Comparison of ENCODE assay signal across 13 mouse cellular contexts in genomic region chr3:102166287-102166620, GRCm38 (mm10). TPM values are rescaled to one million over a fixed set of nuclear protein-coding genes. Genes with fewer than 3 reads are reported as not detected.
DNase-seq lines count a peak whose midpoint lies in the region; ATAC-seq lines count a peak whose summit lies in the region.
"Had no signal": no experiment of that assay in that cellular context is flagged by ENCODE, and none has a peak within 500 bp of the region (broad histone marks: within the 10 kb centered on the region; RNA-seq: fewer than 3 reads in every experiment).

No protein-coding gene starts in this region.

- H3K36me3 ChIP-seq in heart, embryonic 12.5 days = peaks cover 42% of the 10 kb centered on the region
- peaks cover 37% of the 10 kb centered on the region for H3K36me3 ChIP-seq in embryonic facial prominence, embryonic 10.5 days (replicated peaks)
- H3K36me3 ChIP-seq in liver, embryonic 15.5 days (replicated peaks) = peaks cover 26% of the 10 kb centered on the region

- WGBS in heart, embryonic 12.5 days = 52% methylated on average over 4 of the region's 4 CpGs
- 64% methylated on average over 4 of the region's 4 CpGs for WGBS in embryonic facial prominence, embryonic 10.5 days
- WGBS in liver, embryonic 15.5 days (ENCODE audit: insufficient replicate concordance) = 26% methylated on average over 4 of the region's 4 CpGs

- no peak overlapping the region for H3K4me3 ChIP-seq in heart, embryonic 12.5 days
- no peak overlapping the region for H3K4me3 ChIP-seq in embryonic facial prominence, embryonic 10.5 days
- peak overlapping the region; percentile 69 for H3K4me3 ChIP-seq in liver, embryonic 15.5 days (replicated peaks)
- H3K4me3 ChIP-seq: heart, embryonic 15.5 days; limb, embryonic 12.5 days had no signal

- H3K9me3 ChIP-seq in heart, embryonic 12.5 days (replicated peaks) = no peaks in the 10 kb centered on the region
- H3K9me3 ChIP-seq in embryonic facial prominence, embryonic 10.5 days = no peaks in the 10 kb centered on the region
- H3K9me3 ChIP-seq in liver, embryonic 15.5 days (replicated peaks) = no peaks in the 10 kb centered on the region
- H3K9me3 ChIP-seq: heart, embryonic 15.5 days; limb, embryonic 12.5 days had no signal

- H3K9ac ChIP-seq in heart, embryonic 12.5 days = no peak overlapping the region
- H3K9ac ChIP-seq in liver, embryonic 15.5 days = peak overlapping the region; percentile 51
- H3K9ac ChIP-seq: heart, embryonic 15.5 days; limb, embryonic 12.5 days had no signal

- H3K27ac ChIP-seq in heart, embryonic 12.5 days (ENCODE audit: poor library complexity, severe bottlenecking) = peak overlapping the region; percentile 76
- H3K27ac ChIP-seq in embryonic facial prominence, embryonic 10.5 days (replicated peaks) = 0 out of 2 replicates have a peak overlapping the region, but pooled peaks have one; percentile 24
- H3K27ac ChIP-seq in liver, embryonic 15.5 days (replicated peaks) = peak overlapping the region; percentile 97
- H3K27ac ChIP-seq: heart, embryonic 15.5 days; limb, embryonic 12.5 days had no signal

- DNase-seq in heart, adult 18-20 months = no peak
- peak; percentile 71 for DNase-seq in ES-CJ7 (ENCODE audit: low read depth, low spot score)
- no peak for DNase-seq in embryonic facial prominence, embryonic 10.5 days (ENCODE audit: low spot score)
- no peak for DNase-seq in embryo, embryonic 9.5 days (ENCODE audit: extremely low spot score)
- no peak for DNase-seq in natural killer cell, adult 2 months (ENCODE audit: low spot score in 2 of 2)
- DNase-seq: cerebellum, adult 11 months; kidney, postnatal 25 days; thymus, postnatal 14 days had no signal

- ATAC-seq in heart, embryonic 12.5 days (ENCODE audit: insufficient number of reproducible peaks, low FRiP score) = no peak
- peak; percentile 66 for ATAC-seq in liver, embryonic 15.5 days (ENCODE audit: insufficient read depth)
- ATAC-seq: midbrain, embryonic 16.5 days had no signal

- H3K27me3 ChIP-seq in heart, embryonic 12.5 days (replicated peaks) = no peaks in the 10 kb centered on the region
- peaks cover 12% of the 10 kb centered on the region for H3K27me3 ChIP-seq in embryonic facial prominence, embryonic 10.5 days (replicated peaks; ENCODE audit: low read depth, poor library complexity, severe bottlenecking)
- H3K27me3 ChIP-seq in liver, embryonic 15.5 days = no peaks in the 10 kb centered on the region
- H3K27me3 ChIP-seq: heart, embryonic 15.5 days; limb, embryonic 12.5 days had no signal

- no peak overlapping the region for H3K4me2 ChIP-seq in heart, embryonic 12.5 days
- H3K4me2 ChIP-seq in liver, embryonic 15.5 days = peak overlapping the region; percentile 82
- H3K4me2 ChIP-seq: heart, embryonic 15.5 days; limb, embryonic 12.5 days had no signal

- peaks cover 57% of the 10 kb centered on the region for H3K4me1 ChIP-seq in heart, embryonic 12.5 days (replicated peaks)
- peaks cover 21% of the 10 kb centered on the region for H3K4me1 ChIP-seq in embryonic facial prominence, embryonic 10.5 days
- peaks cover 52% of the 10 kb centered on the region for H3K4me1 ChIP-seq in liver, embryonic 15.5 days (replicated peaks)

RNA-seq across cellular contexts. Expression of gene Vangl1, which starts 38.2 kb away (rescaled TPM):
- 31.0 and 31.8 TPM in 2 replicates for polyA plus RNA-seq in heart, embryonic 12.5 days (2016; fragmentation: Nextera tagmentation; extraction: Ambion mirVana)
- 10 to 100 TPM in 1 of 2 experiments, 1 to 10 TPM in 1; 8.6 to 12.3 TPM for total RNA-seq in heart, adult 18-20 months (2021)
- polyA plus RNA-seq in embryonic facial prominence, embryonic 10.5 days (2016; fragmentation: Nextera tagmentation; extraction: Ambion mirVana) = 12.9 and 13.3 TPM in 2 replicates
- 57.8 and 65.1 TPM in 2 replicates for polyA plus RNA-seq in liver, embryonic 15.5 days (2015; fragmentation: Nextera tagmentation; extraction: Ambion mirVana)

Comparison
In these comparisons a context has a peak if more than half of its experiments do, and no peak if none do; other contexts are left out.
1. H3K27ac ChIP-seq: peak in every context shown above with its lines; median percentile 97 in liver, embryonic 15.5 days; 76 in heart, embryonic 12.5 days; 24 in embryonic facial prominence, embryonic 10.5 days.